Mouse (Mus musculus) c-Kit-negative CD71-positive TER-119-positive erythroid progenitor cells, embryonic 14.5 days (primary cell): ENCODE results near the gene Gsdma2.
A peak's percentile ranks its signal among the peaks of the same experiment; 100 is the strongest.
"Not testable (repeated sequence)": the region's sequence is repeated elsewhere in the genome, so short reads cannot be mapped to it uniquely, and the experiment has no call there.

Experiments
- DNase-seq: peaks from one replicate; pipeline ENCODE4 v3.0.0-alpha.2; 2013; ENCODE audit warnings: low read depth, low spot score

The Gsdma2 gene

GRCm38 (mm10) chr11:98646459-98646858 is at the start of gene Gsdma2:
Gene Gsdma2 (plus strand): TSS chr11:98646759.
- DNase-seq, result no peak

GRCm38 (mm10) chr11:98597363-98597762 is 49.2 kb upstream of the Gsdma2 start:
- DNase-seq, result peak; percentile 78

- DNase-seq, result no peak
Observed at GRCm38 (mm10) chr11:98597991-98598390, 48.6 kb upstream of the Gsdma2 start, which contains the start of gene Lrrc3c. Gene Lrrc3c (plus strand): TSS chr11:98598291.

- DNase-seq, result no peak
Observed at GRCm38 (mm10) chr11:98598851-98599290, 47.7 kb upstream of the Gsdma2 start.

GRCm38 (mm10) chr11:98599291-98599690 is 47.3 kb upstream of the Gsdma2 start:
- DNase-seq, result no peak

- DNase-seq, result no peak
Observed at GRCm38 (mm10) chr11:98602090-98602690, 44.4 kb upstream of the Gsdma2 start.

GRCm38 (mm10) chr11:98603953-98604352 is 42.6 kb upstream of the Gsdma2 start:
- no peak for DNase-seq

GRCm38 (mm10) chr11:98604911-98605310 is 41.6 kb upstream of the Gsdma2 start:
- DNase-seq, result not testable (repeated sequence)

GRCm38 (mm10) chr11:98606763-98607162 is 39.8 kb upstream of the Gsdma2 start:
- DNase-seq, result peak; percentile 47

GRCm38 (mm10) chr11:98620791-98621190 is 25.8 kb upstream of the Gsdma2 start:
- DNase-seq, result no peak

GRCm38 (mm10) chr11:98623981-98624380 is 22.6 kb upstream of the Gsdma2 start:
- not testable (repeated sequence) for DNase-seq

GRCm38 (mm10) chr11:98624381-98624780 is 22.2 kb upstream of the Gsdma2 start:
- DNase-seq, result not testable (repeated sequence)

GRCm38 (mm10) chr11:98625611-98626410 is 20.7 kb upstream of the Gsdma2 start, which contains the start of the genes Gm12355 and Gsdma3:
Gene Gm12355 (minus strand): TSS chr11:98625661.
Gene Gsdma3 (plus strand): TSS chr11:98626360.
- no peak for DNase-seq

- no peak for DNase-seq
Observed at GRCm38 (mm10) chr11:98628706-98629105, 17.9 kb upstream of the Gsdma2 start.

GRCm38 (mm10) chr11:98630646-98631045 is 15.9 kb upstream of the Gsdma2 start:
- DNase-seq, result no peak

GRCm38 (mm10) chr11:98635312-98635970 is 11.1 kb upstream of the Gsdma2 start:
- DNase-seq, result not testable (repeated sequence)

GRCm38 (mm10) chr11:98637501-98637900 is 9.1 kb upstream of the Gsdma2 start:
- DNase-seq, result no peak

GRCm38 (mm10) chr11:98640091-98640490 is 6.5 kb upstream of the Gsdma2 start:
- no peak for DNase-seq

- no peak for DNase-seq
Observed at GRCm38 (mm10) chr11:98644757-98645156, 1.8 kb upstream of the Gsdma2 start.

- no peak for DNase-seq
Observed at GRCm38 (mm10) chr11:98645946-98646345, 613 bp upstream of the Gsdma2 start.

GRCm38 (mm10) chr11:98655076-98655475 is 8.5 kb downstream of the Gsdma2 start:
- not testable (repeated sequence) for DNase-seq

GRCm38 (mm10) chr11:98660517-98660916 is 14.0 kb downstream of the Gsdma2 start:
- peak; percentile 44 for DNase-seq
